Mouse (Mus musculus) spleen, adult 2 months (tissue): Measurements from ENCODE around the gene Ndufa13. TPM values are rescaled to one million over a fixed set of nuclear protein-coding genes. Genes with fewer than 3 reads are reported as not detected.

Experiments used
- DNase-seq, 2 experiments: peaks; one replicate each; pipeline versions ENCODE4 v3.0.0 to v3.0.0-alpha.2; 2012 to 2021; ENCODE audit warnings: low spot score in 2 of 2, low read depth in 1 of 2
- H3K27ac ChIP-seq: fragments of 200-500 bp; 2 replicates; pipeline ENCODE4 v1.5.1; 2012; ENCODE audit warnings: low read length, inconsistent platforms; ENCODE audit not compliant: insufficient read depth
- H3K27me3 ChIP-seq: fragments of 200-500 bp; 2 replicates; pipeline ENCODE4 v1.6.1; 2012; ENCODE audit warnings: mild to moderate bottlenecking, moderate library complexity, low read length, inconsistent platforms; ENCODE audit not compliant: control insufficient read depth, insufficient read depth
- H3K36me3 ChIP-seq: fragments of 200-500 bp; 2 replicates; pipeline ENCODE4 v1.6.1; 2012; ENCODE audit warnings: mild to moderate bottlenecking, low read length, inconsistent platforms; ENCODE audit not compliant: control insufficient read depth, insufficient read depth
- H3K4me1 ChIP-seq: fragments of 200-500 bp; 2 replicates; pipeline ENCODE4 v1.6.1; 2011; ENCODE audit warnings: inconsistent platforms; ENCODE audit not compliant: control insufficient read depth, insufficient read depth, insufficient read length
- H3K4me3 ChIP-seq: fragments of 200-500 bp; 2 replicates; pipeline ENCODE4 v1.5.1; 2011; ENCODE audit warnings: mild to moderate bottlenecking, inconsistent platforms; ENCODE audit not compliant: insufficient read depth, insufficient read length; ENCODE audit errors: extremely low read depth
- CTCF ChIP-seq: fragments of 200-500 bp; IDR thresholded peaks from 2 replicates; pipeline ENCODE4 v1.5.1; 2011; ENCODE audit warnings: mild to moderate bottlenecking, inconsistent platforms; ENCODE audit not compliant: insufficient read depth, insufficient read length, insufficient replicate concordance; ENCODE audit errors: extremely low read depth
- POLR2A ChIP-seq: fragments of 200-500 bp; IDR thresholded peaks from 2 replicates; pipeline ENCODE4 v1.6.1; 2011; ENCODE audit warnings: low read depth, low read length, inconsistent platforms
- WGBS: fragments of 180-500 bp; shearing (Covaris S2); methylation state at CpG from one replicate; pipeline ENCODE4 v1.1.7; 2018; 5-methylcytosine and 5-hydroxymethylcytosine counted together
- polyA plus RNA-seq: library from polyadenylated mRNA; depleted of rRNA; stranded (reverse); fragments of >200 nt; gene quantifications from 2 replicates; pipeline ENCODE4 v1.2.3, GENCODE M21; 2012

Ndufa13 gene
- polyA plus RNA-seq, 1 experiment: 53.8 TPM

DNA sequence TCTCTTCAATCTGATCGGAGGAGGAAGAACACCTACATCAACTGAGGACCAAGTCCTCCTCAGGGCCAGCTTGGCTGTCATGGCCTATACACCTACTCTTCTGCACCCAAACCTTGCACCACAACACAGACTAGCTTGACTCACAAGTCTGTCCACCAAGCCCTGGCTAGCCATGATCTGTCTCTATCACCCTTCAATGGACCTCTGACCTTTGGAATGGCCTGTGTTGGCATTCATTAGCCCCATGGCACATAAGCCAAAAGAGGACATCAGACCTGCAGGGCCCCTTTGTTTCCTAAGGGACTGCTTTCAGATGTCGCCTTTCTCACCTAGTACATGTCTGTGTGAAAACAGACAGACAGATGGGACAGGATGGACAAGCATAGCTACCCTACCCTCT, 18.8 kb upstream of the Ndufa13 start:
- Histone ChIP-seq H3K4me3 (no peak overlapping the region), H3K4me1 (peaks cover 14% of the 10 kb centered on the region), H3K27me3 (no peaks in the 10 kb centered on the region), H3K36me3 (peaks cover 11% of the 10 kb centered on the region), H3K27ac (peak overlapping the region; percentile 77; the same call in 1 of the 2 replicates)
- TF ChIP-seq POLR2A: no peak
- no peak for TF ChIP-seq CTCF
- 88% methylated on average over 2 of the region's 2 CpGs for WGBS
- DNase-seq: no peak

DNA sequence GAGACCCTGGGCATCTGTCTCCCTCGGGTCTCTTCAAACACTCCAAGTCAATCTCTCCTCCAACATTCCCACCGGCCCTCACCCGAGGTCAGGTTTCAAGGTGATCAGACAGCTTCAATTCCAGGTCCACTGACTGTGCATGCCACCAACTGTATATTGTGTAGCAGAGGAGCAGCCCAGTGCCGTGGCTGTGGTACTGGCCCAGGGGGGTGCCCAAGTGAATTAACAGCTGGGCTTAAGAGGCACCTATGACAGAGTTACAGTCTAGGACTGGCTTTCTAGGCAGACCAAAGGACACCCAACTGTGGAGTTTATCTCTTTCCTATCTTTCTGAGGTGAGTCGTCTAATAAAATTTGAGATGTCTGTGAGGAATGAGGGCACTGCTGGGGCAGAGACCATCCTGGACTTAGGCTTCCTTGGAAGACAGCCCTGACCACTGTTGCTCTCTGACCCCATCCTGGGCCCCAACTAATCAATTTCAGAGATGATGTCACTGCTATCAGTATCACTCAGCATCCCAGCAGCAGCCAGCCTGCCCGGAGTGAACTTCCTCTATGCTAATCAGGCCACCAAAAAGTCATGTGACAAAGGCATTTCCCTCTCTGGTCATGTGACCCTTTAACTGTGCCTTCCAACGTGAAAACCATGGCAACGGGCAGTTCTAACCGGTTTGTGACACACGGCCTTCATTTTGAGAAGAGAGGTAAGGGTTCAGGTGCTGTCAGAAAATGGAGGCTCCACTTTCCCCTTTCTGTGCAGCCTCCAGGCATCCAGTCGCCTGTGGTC, 17.7 kb upstream of the Ndufa13 start:
- TF ChIP-seq POLR2A (no peak), CTCF (no peak)
- DNase-seq: peak; percentile 86 to 97
- peaks cover 19% of the 10 kb centered on the region for H3K36me3 ChIP-seq

DNA sequence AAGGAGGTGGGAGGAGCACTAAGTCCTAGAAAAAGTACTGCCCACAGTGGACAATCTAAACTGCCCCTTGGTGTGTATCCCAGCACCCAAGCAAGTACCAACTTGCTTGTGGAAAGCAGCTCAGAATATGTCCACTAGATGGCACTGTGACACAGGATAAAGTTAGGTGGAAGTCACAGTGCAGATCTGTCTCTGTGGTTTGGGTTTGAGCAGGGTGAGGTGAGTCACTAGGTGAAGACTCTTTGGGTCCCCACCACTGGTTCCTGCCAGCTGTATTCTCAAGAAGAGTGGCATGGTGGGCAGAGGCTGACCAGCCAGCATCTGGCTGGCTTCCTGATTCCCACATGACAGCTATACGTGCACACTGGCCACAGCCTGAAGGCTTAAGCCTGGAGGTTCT, 16.7 kb upstream of the Ndufa13 start:
- H3K36me3 ChIP-seq: peaks cover 24% of the 10 kb centered on the region

More for the DNA sequence above, 17.7 kb upstream of the Ndufa13 start:
- 38% methylated on average over 11 of the region's 11 CpGs for WGBS
- Histone ChIP-seq H3K4me3 (peak overlapping the region; percentile 17; the same call in 1 of the 2 replicates), H3K27me3 (no peaks in the 10 kb centered on the region), H3K4me1 (peaks cover 14% of the 10 kb centered on the region), H3K27ac (peak overlapping the region; percentile 77)

DNA sequence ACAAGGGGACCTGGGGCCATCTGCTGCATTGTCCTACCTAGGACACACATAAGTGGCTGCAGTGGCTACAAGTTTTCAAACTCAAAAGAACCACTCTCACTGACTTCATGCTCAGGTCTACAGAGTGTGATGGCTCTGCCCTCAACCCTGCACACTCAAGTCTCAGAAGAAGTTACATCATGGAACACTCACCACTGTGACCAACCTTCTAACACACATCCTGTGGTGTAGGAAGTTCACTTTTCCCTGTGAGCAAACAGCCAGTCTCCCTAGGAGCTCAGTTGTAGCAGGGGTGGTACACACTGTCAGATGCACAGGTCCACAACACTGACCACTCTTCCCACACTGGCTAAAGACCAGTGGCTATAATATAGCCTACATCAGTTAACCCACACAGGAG, 16.1 kb upstream of the Ndufa13 start:
- Histone ChIP-seq H3K27me3 (no peaks in the 10 kb centered on the region), H3K27ac (no peak overlapping the region), H3K36me3 (peaks cover 27% of the 10 kb centered on the region), H3K4me3 (no peak overlapping the region), H3K4me1 (peaks cover 14% of the 10 kb centered on the region)
- no peak for TF ChIP-seq POLR2A
- no peak for TF ChIP-seq CTCF
- DNase-seq: no peak

More for the DNA sequence above, 16.7 kb upstream of the Ndufa13 start:
- peak overlapping the region; percentile 43; the same call in 1 of the 2 replicates for H3K27ac ChIP-seq
- 33% methylated on average over 1 of the region's 1 CpGs for WGBS
- H3K27me3 ChIP-seq: no peaks in the 10 kb centered on the region
- peaks cover 14% of the 10 kb centered on the region for H3K4me1 ChIP-seq
- TF ChIP-seq CTCF: peak; percentile 73; the same call in 1 of the 2 replicates
- no peak for TF ChIP-seq POLR2A
- DNase-seq: peak; percentile 73 to 87
- no peak overlapping the region for H3K4me3 ChIP-seq

DNA sequence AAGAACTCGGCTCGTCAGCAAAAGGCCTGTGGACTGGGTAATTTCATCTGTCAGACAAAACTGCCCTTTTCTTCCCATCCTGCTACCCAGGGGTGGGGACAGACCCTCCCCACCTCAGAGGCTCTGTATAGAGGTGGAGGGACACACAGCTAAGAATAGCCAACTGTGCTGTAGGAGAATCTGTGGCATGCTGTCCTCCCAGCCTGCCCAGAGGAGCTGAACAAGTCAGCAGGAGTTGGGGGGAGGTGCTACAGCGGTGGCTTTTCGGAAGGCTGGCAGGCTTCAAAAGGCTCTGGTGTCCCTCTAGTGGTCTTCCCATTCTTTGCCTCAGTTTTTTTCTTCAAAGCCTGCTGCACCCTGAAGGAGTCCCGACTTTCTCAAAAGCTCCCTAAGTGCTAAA, 13.4 kb upstream of the Ndufa13 start:
- H3K4me1 ChIP-seq: peaks cover 7% of the 10 kb centered on the region
- no peak for TF ChIP-seq POLR2A
- no peak for TF ChIP-seq CTCF

DNA sequence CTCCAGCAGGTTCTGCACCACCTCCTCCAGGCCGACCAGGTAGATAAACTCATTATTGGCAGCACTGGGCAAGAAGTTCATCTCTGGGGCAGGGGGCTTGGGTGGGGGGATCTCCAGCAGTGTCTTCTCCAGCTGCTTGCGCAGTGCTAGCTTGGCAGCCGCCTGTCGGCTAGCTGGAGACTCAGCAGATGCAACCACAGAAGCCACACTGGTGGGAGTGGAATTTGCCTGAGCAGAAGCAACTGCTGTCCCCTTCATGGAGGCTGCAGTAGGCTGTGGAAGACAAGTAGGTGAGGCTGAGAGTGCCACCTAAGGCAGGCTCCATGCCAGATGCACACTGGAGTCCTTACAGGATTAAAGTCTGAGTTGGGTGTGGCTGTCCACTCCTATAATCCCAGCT, 12.2 kb upstream of the Ndufa13 start:
- Histone ChIP-seq H3K4me1 (peaks cover 3% of the 10 kb centered on the region; the same call in 1 of the 2 replicates), H3K36me3 (peaks cover 54% of the 10 kb centered on the region), H3K27ac (no peak overlapping the region), H3K4me3 (no peak overlapping the region), H3K27me3 (no peaks in the 10 kb centered on the region)
- DNase-seq: no peak
- WGBS: 86% methylated on average over 4 of the region's 4 CpGs
- TF ChIP-seq CTCF (no peak), POLR2A (no peak)

More for the DNA sequence above, 13.4 kb upstream of the Ndufa13 start:
- no peak for DNase-seq
- peaks cover 50% of the 10 kb centered on the region for H3K36me3 ChIP-seq
- H3K27ac ChIP-seq: no peak overlapping the region
- no peak overlapping the region for H3K4me3 ChIP-seq
- 89% methylated on average over 5 of the region's 5 CpGs for WGBS
- H3K27me3 ChIP-seq: no peaks in the 10 kb centered on the region
